Mouse (Mus musculus) ES-E14 (cell line): Measurements from ENCODE around the gene Soga3.

Experiments
- CHD2 ChIP-seq: IDR thresholded peaks from 2 replicates; pipeline ENCODE4 v1.6.1; 2014; ENCODE audit warnings: mild to moderate bottlenecking, low read depth, low read length, inconsistent platforms
- MAFK ChIP-seq: IDR thresholded peaks from 2 replicates; pipeline ENCODE4 v1.6.1; 2014; ENCODE audit warnings: mild to moderate bottlenecking, low read depth, low read length, inconsistent platforms; ENCODE audit not compliant: insufficient read depth
- ZNF384 ChIP-seq: IDR thresholded peaks from 2 replicates; pipeline ENCODE4 v1.6.1; 2012; ENCODE audit warnings: low read depth, low read length, inconsistent platforms

GRCm38 (mm10) chr10:29143566-29144335, at the start of gene Soga3:
- TF ChIP-seq ZNF384 = no peak
- TF ChIP-seq MAFK = no peak
- no peak for TF ChIP-seq CHD2
